Mouse (Mus musculus) forebrain, embryonic 11.5 days (tissue): ENCODE data around the gene Grpel1. TPM values are rescaled to one million over a fixed set of nuclear protein-coding genes. Genes with fewer than 3 reads are reported as not detected.
A peak's percentile ranks its signal among the peaks of the same experiment; 100 is the strongest.

ENCODE experiments used
- ATAC-seq: fragments of 200-750 bp; cut with Nextera tagmentation; replicated peaks from 2 replicates; pipeline ENCODE4 v1.8.0; 2017; ENCODE audit warnings: moderate TSS enrichment; ENCODE audit not compliant: low FRiP score
- DNase-seq: peaks from one replicate; pipeline ENCODE4 v3.0.0-alpha.2; 2017; ENCODE audit warnings: low spot score
- H3K27ac ChIP-seq: fragments of 300-500 bp; sonication (generic); 2 replicates; pipeline ENCODE4 v1.5.1; 2014; ENCODE audit warnings: low read depth, low read length
- H3K27me3 ChIP-seq: fragments of 300-500 bp; sonication (generic); 2 replicates; pipeline ENCODE4 v1.6.1; 2014; ENCODE audit warnings: mild to moderate bottlenecking, low read length, mixed read lengths; ENCODE audit not compliant: control insufficient read depth, insufficient read depth
- H3K36me3 ChIP-seq: fragments of 300-500 bp; sonication (generic); 2 replicates; pipeline ENCODE4 v1.6.1; 2014; ENCODE audit warnings: mild to moderate bottlenecking, low read length, moderate library complexity, mixed read lengths; ENCODE audit not compliant: control insufficient read depth, insufficient read depth
- H3K4me1 ChIP-seq: fragments of 300-500 bp; sonication (generic); replicated peaks from 2 replicates; pipeline ENCODE4 v1.6.1; 2014; ENCODE audit warnings: low read length, mixed read lengths; ENCODE audit not compliant: control insufficient read depth, insufficient read depth
- H3K4me2 ChIP-seq: fragments of 300-500 bp; sonication (generic); 2 replicates; pipeline ENCODE4 v1.6.1; 2014; ENCODE audit warnings: low read depth, mild to moderate bottlenecking, low read length, moderate library complexity, mixed read lengths; ENCODE audit not compliant: severe bottlenecking
- H3K4me3 ChIP-seq: fragments of 300-500 bp; sonication (generic); 2 replicates; pipeline ENCODE4 v1.5.1; 2014; ENCODE audit warnings: low read depth, low read length
- H3K9ac ChIP-seq: fragments of 300-500 bp; sonication (generic); 2 replicates; pipeline ENCODE4 v1.6.1; 2014; ENCODE audit warnings: low read length
- H3K9me3 ChIP-seq: fragments of 300-500 bp; sonication (generic); 2 replicates; pipeline ENCODE4 v1.6.1; 2016; ENCODE audit warnings: low read length, mixed read lengths; ENCODE audit not compliant: control insufficient read depth
- WGBS: fragments of 180-500 bp; shearing (Covaris S2); extraction: QIAGEN DNeasy Blood & Tissue Kit; methylation state at CpG from one replicate; pipeline ENCODE4 v1.1.7; 2014; 5-methylcytosine and 5-hydroxymethylcytosine counted together
- polyA plus RNA-seq: library from polyadenylated mRNA; unstranded; fragments of >200 nt; fragmentation: Nextera tagmentation; extraction: Ambion mirVana; gene quantifications from 2 replicates; pipeline ENCODE4 v1.2.1, GENCODE M21; 2014

Grpel1 gene
- polyA plus RNA-seq, 1 experiment from 2014 or later: 51.7 TPM

- 0 out of 2 replicates have a peak, but pooled peaks cover 2% of the 10 kb centered on the region for H3K27me3 ChIP-seq
- no peak for DNase-seq
- H3K4me1 ChIP-seq: peaks cover 6% of the 10 kb centered on the region; the same call in 1 of the 2 replicates
- no peaks in the 10 kb centered on the region for H3K9me3 ChIP-seq
- no peak overlapping the region for H3K4me2 ChIP-seq
- no peak overlapping the region for H3K9ac ChIP-seq
- H3K4me3 ChIP-seq: no peak overlapping the region
- no peak overlapping the region for H3K27ac ChIP-seq
- no peak for ATAC-seq
- H3K36me3 ChIP-seq: no peaks in the 10 kb centered on the region; the same call in 1 of the 2 replicates
- WGBS: 65% methylated on average over 1 of the region's 1 CpGs
Observed at GRCm38 (mm10) chr5:36481114-36481513, 16.3 kb downstream of the Grpel1 start.

GRCm38 (mm10) chr5:36483203-36484101 is 18.7 kb downstream of the Grpel1 start:
- peak overlapping the region; percentile 90 for H3K9ac ChIP-seq
- 0 out of 2 replicates have a peak, but pooled peaks cover 2% of the 10 kb centered on the region for H3K27me3 ChIP-seq
- H3K4me1 ChIP-seq: peaks cover 6% of the 10 kb centered on the region; the same call in 1 of the 2 replicates
- DNase-seq (peak; percentile 79), ATAC-seq (peak; percentile 42)
- H3K36me3 ChIP-seq: no peaks in the 10 kb centered on the region
- WGBS: 1% methylated on average over 58 of the region's 58 CpGs
- H3K27ac ChIP-seq: peak overlapping the region; percentile 57
- peak overlapping the region; percentile 95 for H3K4me2 ChIP-seq
- peak overlapping the region; percentile 89 for H3K4me3 ChIP-seq
- H3K9me3 ChIP-seq: no peaks in the 10 kb centered on the region

GRCm38 (mm10) chr5:36484171-36484990 is 19.6 kb downstream of the Grpel1 start, which contains the start of the genes Tada2b and Ccdc96:
TSS of gene Tada2b (minus strand) at chr5:36484285.
TSS of gene Ccdc96 (plus strand) at chr5:36484588.
- H3K9ac ChIP-seq: peak within 1 kb of the TSS; percentile 90
- H3K4me3 ChIP-seq: peak within 1 kb of the TSS; percentile 89
- DNase-seq: peak; percentile 98
- peaks cover 6% of the 10 kb centered on the region; the same call in 1 of the 2 replicates for H3K4me1 ChIP-seq
- under 1% methylated on average over 79 of the region's 97 CpGs for WGBS
- peak within 1 kb of the TSS; percentile 95 for H3K4me2 ChIP-seq
- peak; percentile 98 for ATAC-seq
- H3K27ac ChIP-seq: peak within 1 kb of the TSS; percentile 57
- H3K36me3 ChIP-seq: no peaks in the 10 kb centered on the region
- 0 out of 2 replicates have a peak, but pooled peaks cover 2% of the 10 kb centered on the region for H3K27me3 ChIP-seq
- H3K9me3 ChIP-seq: no peaks in the 10 kb centered on the region

GRCm38 (mm10) chr5:36485306-36485705 is 20.5 kb downstream of the Grpel1 start:
- ATAC-seq: no peak
- H3K9me3 ChIP-seq: no peaks in the 10 kb centered on the region
- 0 out of 2 replicates have a peak, but pooled peaks cover 2% of the 10 kb centered on the region for H3K27me3 ChIP-seq
- no peaks in the 10 kb centered on the region for H3K36me3 ChIP-seq
- WGBS: 42% methylated on average over 19 of the region's 19 CpGs
- no peak for DNase-seq
- peak overlapping the region; percentile 89 for H3K4me3 ChIP-seq
- H3K4me2 ChIP-seq: peak overlapping the region; percentile 91
- peak overlapping the region; percentile 51 for H3K9ac ChIP-seq
- peaks cover 6% of the 10 kb centered on the region; the same call in 1 of the 2 replicates for H3K4me1 ChIP-seq
- H3K27ac ChIP-seq: no peak overlapping the region

- H3K27ac ChIP-seq: no peak overlapping the region
Observed at GRCm38 (mm10) chr5:36489225-36489624, 24.4 kb downstream of the Grpel1 start.

GRCm38 (mm10) chr5:36493919-36494318 is 29.1 kb downstream of the Grpel1 start:
- DNase-seq (no peak), ATAC-seq (no peak)
- Histone ChIP-seq H3K4me1 (no peaks in the 10 kb centered on the region), H3K9ac (no peak overlapping the region), H3K36me3 (peaks cover 3% of the 10 kb centered on the region; the same call in 1 of the 2 replicates), H3K4me3 (no peak overlapping the region), H3K4me2 (no peak overlapping the region), H3K27me3 (no peaks in the 10 kb centered on the region), H3K9me3 (no peaks in the 10 kb centered on the region), H3K27ac (no peak overlapping the region)
- WGBS: 85% methylated on average over 6 of the region's 6 CpGs

More at GRCm38 (mm10) chr5:36489225-36489624, 24.4 kb downstream of the Grpel1 start:
- no peak overlapping the region for H3K9ac ChIP-seq
- no peak overlapping the region for H3K4me3 ChIP-seq
- WGBS: 57% methylated on average over 2 of the region's 2 CpGs
- H3K36me3 ChIP-seq: peaks cover 3% of the 10 kb centered on the region; the same call in 1 of the 2 replicates
- ATAC-seq (no peak), DNase-seq (no peak)
- no peaks in the 10 kb centered on the region for H3K4me1 ChIP-seq
- H3K27me3 ChIP-seq: 0 out of 2 replicates have a peak, but pooled peaks cover 2% of the 10 kb centered on the region
- H3K4me2 ChIP-seq: no peak overlapping the region
- H3K9me3 ChIP-seq: no peaks in the 10 kb centered on the region

- H3K36me3 ChIP-seq: peaks cover 3% of the 10 kb centered on the region; the same call in 1 of the 2 replicates
- WGBS: 94% methylated on average over 9 of the region's 9 CpGs
- no peak overlapping the region for H3K4me2 ChIP-seq
- ATAC-seq: no peak
- H3K27ac ChIP-seq: no peak overlapping the region
- no peaks in the 10 kb centered on the region for H3K27me3 ChIP-seq
- no peaks in the 10 kb centered on the region for H3K9me3 ChIP-seq
- no peaks in the 10 kb centered on the region for H3K4me1 ChIP-seq
- no peak for DNase-seq
- no peak overlapping the region for H3K9ac ChIP-seq
- H3K4me3 ChIP-seq: no peak overlapping the region
Observed at GRCm38 (mm10) chr5:36494709-36495108, 29.9 kb downstream of the Grpel1 start.

- no peak for DNase-seq
- ATAC-seq: no peak
- no peak overlapping the region for H3K27ac ChIP-seq
- H3K9me3 ChIP-seq: no peaks in the 10 kb centered on the region
- no peaks in the 10 kb centered on the region for H3K4me1 ChIP-seq
- WGBS: 89% methylated on average over 7 of the region's 7 CpGs
- H3K4me3 ChIP-seq: no peak overlapping the region
- no peaks in the 10 kb centered on the region; the same call in 1 of the 2 replicates for H3K36me3 ChIP-seq
- H3K9ac ChIP-seq: no peak overlapping the region
- H3K27me3 ChIP-seq: no peaks in the 10 kb centered on the region
- no peak overlapping the region for H3K4me2 ChIP-seq
Observed at GRCm38 (mm10) chr5:36505235-36505634, 40.4 kb downstream of the Grpel1 start.
